Mouse (Mus musculus) erythroid progenitor cell, adult 5-6 weeks (primary cell): ENCODE measurements around the gene Ceacam1. TPM values are rescaled to one million over a fixed set of nuclear protein-coding genes. Genes with fewer than 3 reads are reported as not detected.

Experiments
- ATAC-seq: replicated peaks from 2 replicates; pipeline ENCODE4 v1.8.0; 2016; ENCODE audit warnings: moderate number of reproducible peaks, mild to moderate bottlenecking, moderate TSS enrichment, inconsistent platforms; ENCODE audit not compliant: poor library complexity, low FRiP score, severe bottlenecking
- total RNA-seq, 2 experiments: library from RNA; stranded (forward) in 1 of 2; stranded (reverse) in 1 of 2; fragments of 150-400 nt in 1 of 2; fragments of 186-747, 209-891 nt in 1 of 2; gene quantifications; 2 replicates each; pipeline versions ENCODE4 v1.2.3 to v1.2.4; 2015 to 2017; ENCODE audit warnings: low replicate concordance in 2 of 2

Gene Ceacam1
- total RNA-seq, 2 experiments from 2014 or later: 13.3 to 52.0 TPM

DNA sequence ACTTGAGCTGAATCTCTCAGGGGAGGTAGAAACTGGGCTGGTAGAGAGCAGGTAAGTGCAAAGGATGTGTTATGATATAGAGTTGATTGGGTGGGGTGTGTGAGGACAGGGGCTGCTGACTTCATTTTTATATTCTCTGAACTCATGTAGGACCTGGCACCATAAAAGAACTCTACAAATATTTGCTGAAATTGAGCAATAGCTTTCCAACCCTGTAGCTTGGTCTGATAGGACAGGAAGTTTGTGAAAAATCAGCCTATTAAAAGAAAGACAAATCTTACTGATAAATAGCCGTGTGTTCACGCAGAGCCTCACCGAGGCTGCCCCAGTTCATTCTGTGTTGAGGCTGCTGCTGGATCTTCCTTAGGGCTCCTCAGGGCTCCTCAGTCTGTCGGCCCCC is 57.5 kb downstream of the Ceacam1 start:
- ATAC-seq: no peak

DNA sequence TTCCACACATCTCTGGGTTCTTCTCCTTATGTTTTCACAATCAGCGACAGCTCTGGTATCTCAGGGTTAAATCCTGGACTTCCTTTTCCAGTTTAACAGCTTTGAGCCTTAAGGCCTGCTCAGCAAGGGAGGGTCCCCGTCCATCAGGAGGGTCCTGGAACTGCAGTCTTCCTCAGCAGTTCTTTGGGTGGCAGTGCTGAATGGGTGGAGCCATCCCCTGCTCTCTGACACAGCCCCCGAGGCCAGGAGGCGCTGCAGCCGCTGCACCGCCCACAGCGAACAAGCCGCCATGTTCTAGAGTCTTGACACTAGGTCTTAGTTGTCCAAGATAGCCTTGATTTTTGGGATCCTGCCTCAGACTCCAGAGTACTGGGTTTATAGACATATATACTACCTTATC is 57.9 kb downstream of the Ceacam1 start:
- ATAC-seq: no peak

GRCm38 (mm10) chr7:25417597-25417996 is 59.8 kb downstream of the Ceacam1 start:
- ATAC-seq: no peak

- no peak for ATAC-seq
Observed at GRCm38 (mm10) chr7:25412833-25413441, 64.5 kb downstream of the Ceacam1 start, which contains the start of gene Cxcl17. TSS of gene Cxcl17 (minus strand) at chr7:25412886.

GRCm38 (mm10) chr7:25411861-25412260 is 65.5 kb downstream of the Ceacam1 start:
- no peak for ATAC-seq

Other genes with a start within 250 kb of the Ceacam1 start
- 122 and 132 TPM in 2 replicates for gene Gsk3a, start 239.8 kb downstream of the Ceacam1 start, total RNA-seq (2015; ENCODE audit: low replicate concordance)
- gene Gsk3a, start 239.8 kb downstream of the Ceacam1 start, total RNA-seq (2017; ENCODE audit: low replicate concordance): 53.0 and 74.3 TPM in 2 replicates
- gene Erf, start 226.8 kb downstream of the Ceacam1 start, total RNA-seq (2015; ENCODE audit: low replicate concordance): 0.72 and 3.4 TPM in 2 replicates
- gene Erf, start 226.8 kb downstream of the Ceacam1 start, total RNA-seq (2017; ENCODE audit: low replicate concordance): 0.61 and 1.8 TPM in 2 replicates
- gene Cic, start 209.9 kb downstream of the Ceacam1 start, total RNA-seq (2015; ENCODE audit: low replicate concordance): 114 and 181 TPM in 2 replicates
- 70.5 and 90.7 TPM in 2 replicates for gene Cic, start 209.9 kb downstream of the Ceacam1 start, total RNA-seq (2017; ENCODE audit: low replicate concordance)
- gene Pafah1b3, start 179.6 kb downstream of the Ceacam1 start, total RNA-seq (2015; ENCODE audit: low replicate concordance): 20.2 and 26.8 TPM in 2 replicates
- 8.9 and 17.3 TPM in 2 replicates for gene Pafah1b3, start 179.6 kb downstream of the Ceacam1 start, total RNA-seq (2017; ENCODE audit: low replicate concordance)
- not detected in 2 replicates for gene Prr19, start 176.2 kb downstream of the Ceacam1 start, total RNA-seq (2015; ENCODE audit: low replicate concordance)
- not detected in 2 replicates for gene Prr19, start 176.2 kb downstream of the Ceacam1 start, total RNA-seq (2017; ENCODE audit: low replicate concordance)
- gene Tmem145, start 171.5 kb downstream of the Ceacam1 start, total RNA-seq (2015; ENCODE audit: low replicate concordance): not detected in 2 replicates
- gene Tmem145, start 171.5 kb downstream of the Ceacam1 start, total RNA-seq (2017; ENCODE audit: low replicate concordance): not detected in 2 replicates
- gene Megf8, start 160.4 kb downstream of the Ceacam1 start, total RNA-seq (2015; ENCODE audit: low replicate concordance): 0.42 TPM in 1 of 2 replicates, not detected in the other
- gene Megf8, start 160.4 kb downstream of the Ceacam1 start, total RNA-seq (2017; ENCODE audit: low replicate concordance): 0.64 TPM in 1 of 2 replicates, not detected in the other
- not detected in 2 replicates for gene Cnfn, start 107.9 kb downstream of the Ceacam1 start, total RNA-seq (2015; ENCODE audit: low replicate concordance)
- gene Cnfn, start 107.9 kb downstream of the Ceacam1 start, total RNA-seq (2017; ENCODE audit: low replicate concordance): not detected in 2 replicates
- gene Lipe, start 78.9 kb downstream of the Ceacam1 start, total RNA-seq (2015; ENCODE audit: low replicate concordance): 1.1 and 10.9 TPM in 2 replicates
- gene Lipe, start 78.9 kb downstream of the Ceacam1 start, total RNA-seq (2017; ENCODE audit: low replicate concordance): 0.23 and 13.1 TPM in 2 replicates
- not detected in 2 replicates for gene Cxcl17, start 64.7 kb downstream of the Ceacam1 start, total RNA-seq (2015; ENCODE audit: low replicate concordance)
- gene Cxcl17, start 64.7 kb downstream of the Ceacam1 start, total RNA-seq (2017; ENCODE audit: low replicate concordance): not detected in 2 replicates
- not detected in 2 replicates for gene Ceacam2, start 62.3 kb upstream of the Ceacam1 start, total RNA-seq (2015; ENCODE audit: low replicate concordance)
- not detected in 2 replicates for gene Ceacam2, start 62.3 kb upstream of the Ceacam1 start, total RNA-seq (2017; ENCODE audit: low replicate concordance)
- not detected in 2 replicates for gene Erich4, start 138.3 kb upstream of the Ceacam1 start, total RNA-seq (2015; ENCODE audit: low replicate concordance)
- gene Erich4, start 138.3 kb upstream of the Ceacam1 start, total RNA-seq (2017; ENCODE audit: low replicate concordance): not detected in 2 replicates
- gene Dmac2, start 141.8 kb upstream of the Ceacam1 start, total RNA-seq (2015; ENCODE audit: low replicate concordance): 3.4 and 7.9 TPM in 2 replicates
- gene Dmac2, start 141.8 kb upstream of the Ceacam1 start, total RNA-seq (2017; ENCODE audit: low replicate concordance): 3.0 and 8.5 TPM in 2 replicates
- 2.5 and 3.8 TPM in 2 replicates for gene B3gnt8, start 149.1 kb upstream of the Ceacam1 start, total RNA-seq (2015; ENCODE audit: low replicate concordance)
- gene B3gnt8, start 149.1 kb upstream of the Ceacam1 start, total RNA-seq (2017; ENCODE audit: low replicate concordance): 1.7 and 2.4 TPM in 2 replicates
- 6.7 and 10.5 TPM in 2 replicates for gene Bckdha, start 181.4 kb upstream of the Ceacam1 start, total RNA-seq (2015; ENCODE audit: low replicate concordance)
- gene Bckdha, start 181.4 kb upstream of the Ceacam1 start, total RNA-seq (2017; ENCODE audit: low replicate concordance): 3.2 and 11.4 TPM in 2 replicates
- gene Exosc5, start 181.6 kb upstream of the Ceacam1 start, total RNA-seq (2015; ENCODE audit: low replicate concordance): 16.2 and 23.1 TPM in 2 replicates
- gene Exosc5, start 181.6 kb upstream of the Ceacam1 start, total RNA-seq (2017; ENCODE audit: low replicate concordance): 4.9 and 11.7 TPM in 2 replicates
- not detected in 2 replicates for gene Tmem91, start 197.6 kb upstream of the Ceacam1 start, total RNA-seq (2015; ENCODE audit: low replicate concordance)
- gene Tmem91, start 197.6 kb upstream of the Ceacam1 start, total RNA-seq (2017; ENCODE audit: low replicate concordance): 4.2 TPM in 1 of 2 replicates, not detected in the other
- gene B9d2, start 203.2 kb upstream of the Ceacam1 start, total RNA-seq (2015; ENCODE audit: low replicate concordance): 8.4 and 8.6 TPM in 2 replicates
- gene B9d2, start 203.2 kb upstream of the Ceacam1 start, total RNA-seq (2017; ENCODE audit: low replicate concordance): 2.1 and 10.1 TPM in 2 replicates
- gene Tgfb1, start 209.4 kb upstream of the Ceacam1 start, total RNA-seq (2015; ENCODE audit: low replicate concordance): 72.4 and 95.2 TPM in 2 replicates
- gene Tgfb1, start 209.4 kb upstream of the Ceacam1 start, total RNA-seq (2017; ENCODE audit: low replicate concordance): 15.0 and 19.8 TPM in 2 replicates
- gene Ccdc97, start 241.5 kb upstream of the Ceacam1 start, total RNA-seq (2015; ENCODE audit: low replicate concordance): 28.1 and 29.9 TPM in 2 replicates
- 13.9 and 34.8 TPM in 2 replicates for gene Ccdc97, start 241.5 kb upstream of the Ceacam1 start, total RNA-seq (2017; ENCODE audit: low replicate concordance)